Mouse (Mus musculus) embryonic facial prominence, embryonic 14.5 days (tissue): ENCODE measurements around the gene Stip1. TPM values are rescaled to one million over a fixed set of nuclear protein-coding genes. Genes with fewer than 3 reads are reported as not detected.
A peak's percentile ranks its signal among the peaks of the same experiment; 100 is the strongest.

ENCODE experiments used
- ATAC-seq: fragments of 200-750 bp; cut with Nextera tagmentation; 2 replicates; pipeline ENCODE4 v1.8.0; 2017; ENCODE audit warnings: low read depth, moderate number of reproducible peaks, moderate TSS enrichment
- DNase-seq: peaks from one replicate; pipeline ENCODE4 v3.0.0-alpha.2; 2015; ENCODE audit warnings: low spot score
- H3K27ac ChIP-seq: fragments of 300-500 bp; sonication (generic); replicated peaks from 2 replicates; pipeline ENCODE4 v1.5.1; 2014; ENCODE audit warnings: low read depth, mild to moderate bottlenecking, low read length, moderate library complexity
- H3K27me3 ChIP-seq: fragments of 300-500 bp; sonication (generic); replicated peaks from 2 replicates; pipeline ENCODE4 v1.6.1; 2014; ENCODE audit warnings: low read length; ENCODE audit not compliant: control insufficient read depth, insufficient read depth
- H3K36me3 ChIP-seq: fragments of 300-500 bp; sonication (generic); 2 replicates; pipeline ENCODE4 v1.6.1; 2014; ENCODE audit warnings: low read length, mixed read lengths; ENCODE audit not compliant: control insufficient read depth, insufficient read depth
- H3K4me1 ChIP-seq: fragments of 300-500 bp; sonication (generic); 2 replicates; pipeline ENCODE4 v1.6.1; 2014; ENCODE audit warnings: antibody characterized with exemption, low read length; ENCODE audit not compliant: control insufficient read depth, insufficient read depth
- H3K4me2 ChIP-seq: fragments of 300-500 bp; sonication (generic); 2 replicates; pipeline ENCODE4 v1.6.1; 2014; ENCODE audit warnings: low read depth, mild to moderate bottlenecking, low read length, moderate library complexity, mixed read lengths
- H3K4me3 ChIP-seq: fragments of 300-500 bp; sonication (generic); 2 replicates; pipeline ENCODE4 v1.5.1; 2014; ENCODE audit warnings: low read depth, mild to moderate bottlenecking, low read length
- H3K9ac ChIP-seq: fragments of 300-500 bp; sonication (generic); 2 replicates; pipeline ENCODE4 v1.6.1; 2014; ENCODE audit warnings: low read depth, mild to moderate bottlenecking, low read length, moderate library complexity, mixed read lengths
- H3K9me3 ChIP-seq: fragments of 300-500 bp; sonication (generic); 2 replicates; pipeline ENCODE4 v1.6.1; 2016; ENCODE audit warnings: low read length; ENCODE audit not compliant: control insufficient read depth
- WGBS: fragments of 180-500 bp; shearing (Covaris S2); extraction: QIAGEN DNeasy Blood & Tissue Kit; methylation state at CpG from one replicate; pipeline ENCODE4 v1.1.7; 2014; 5-methylcytosine and 5-hydroxymethylcytosine counted together
- polyA plus RNA-seq: library from polyadenylated mRNA; unstranded; fragments of >200 nt; fragmentation: Nextera tagmentation; extraction: Ambion mirVana; gene quantifications from 2 replicates; pipeline ENCODE4 v1.2.1, GENCODE M21; 2014

Stip1 gene
- polyA plus RNA-seq, 1 experiment from 2014 or later, result 228 TPM

DNA sequence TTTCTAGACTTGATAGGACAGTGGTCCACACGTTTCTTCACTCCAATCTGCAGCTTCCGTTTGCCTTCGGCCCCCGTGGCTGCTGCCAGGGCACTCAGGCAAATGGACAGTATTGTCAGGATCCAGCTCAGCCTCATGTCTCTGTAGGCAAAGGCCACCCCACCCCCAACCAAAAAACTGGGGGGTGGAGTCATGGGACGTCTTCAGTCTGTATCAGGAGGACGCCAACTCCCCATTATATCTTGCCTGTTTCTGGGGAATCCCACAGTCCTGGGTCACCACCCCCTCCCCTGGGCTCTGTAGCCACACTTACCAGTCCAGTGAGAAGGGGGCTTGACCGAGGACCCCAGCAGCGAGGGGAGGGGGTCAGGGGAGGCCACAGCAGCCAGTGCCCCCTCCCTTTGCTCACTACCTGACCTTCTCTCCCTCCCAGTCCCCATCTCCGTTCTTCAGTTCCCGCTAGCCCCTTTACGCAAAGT, 60.7 kb downstream of the Stip1 start:
- H3K27ac ChIP-seq, result peak overlapping the region; percentile 23
- peak overlapping the region; percentile 60 for H3K9ac ChIP-seq
- peak overlapping the region; percentile 78 for H3K4me3 ChIP-seq
- H3K4me2 ChIP-seq, result peak overlapping the region; percentile 92
- no peaks in the 10 kb centered on the region for H3K9me3 ChIP-seq
- 7% methylated on average over 10 of the region's 11 CpGs for WGBS
- no peak for ATAC-seq
- peak; percentile 50 for DNase-seq
- peaks cover 27% of the 10 kb centered on the region for H3K4me1 ChIP-seq
- no peaks in the 10 kb centered on the region for H3K27me3 ChIP-seq
- H3K36me3 ChIP-seq, result peaks cover 38% of the 10 kb centered on the region

DNA sequence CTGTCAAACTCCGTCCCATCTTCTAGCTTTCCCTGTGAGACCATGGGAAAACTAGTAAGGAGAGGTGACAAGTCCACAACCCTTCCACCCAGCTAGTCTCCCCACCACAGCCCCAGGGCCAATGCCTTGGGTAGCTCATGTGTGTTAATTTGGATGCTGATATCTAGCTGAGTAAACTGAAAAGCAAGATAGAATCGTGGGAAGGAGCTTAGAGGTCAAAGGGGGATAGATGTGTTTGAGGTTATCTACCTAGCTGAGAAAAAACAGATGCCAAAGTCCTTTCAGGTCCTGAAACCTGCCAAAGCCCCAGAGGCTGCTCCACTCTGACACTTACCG, 61.2 kb downstream of the Stip1 start:
- ATAC-seq, result no peak
- H3K4me2 ChIP-seq, result peak overlapping the region; percentile 92
- WGBS, result 43% methylated on average over 3 of the region's 3 CpGs

DNA sequence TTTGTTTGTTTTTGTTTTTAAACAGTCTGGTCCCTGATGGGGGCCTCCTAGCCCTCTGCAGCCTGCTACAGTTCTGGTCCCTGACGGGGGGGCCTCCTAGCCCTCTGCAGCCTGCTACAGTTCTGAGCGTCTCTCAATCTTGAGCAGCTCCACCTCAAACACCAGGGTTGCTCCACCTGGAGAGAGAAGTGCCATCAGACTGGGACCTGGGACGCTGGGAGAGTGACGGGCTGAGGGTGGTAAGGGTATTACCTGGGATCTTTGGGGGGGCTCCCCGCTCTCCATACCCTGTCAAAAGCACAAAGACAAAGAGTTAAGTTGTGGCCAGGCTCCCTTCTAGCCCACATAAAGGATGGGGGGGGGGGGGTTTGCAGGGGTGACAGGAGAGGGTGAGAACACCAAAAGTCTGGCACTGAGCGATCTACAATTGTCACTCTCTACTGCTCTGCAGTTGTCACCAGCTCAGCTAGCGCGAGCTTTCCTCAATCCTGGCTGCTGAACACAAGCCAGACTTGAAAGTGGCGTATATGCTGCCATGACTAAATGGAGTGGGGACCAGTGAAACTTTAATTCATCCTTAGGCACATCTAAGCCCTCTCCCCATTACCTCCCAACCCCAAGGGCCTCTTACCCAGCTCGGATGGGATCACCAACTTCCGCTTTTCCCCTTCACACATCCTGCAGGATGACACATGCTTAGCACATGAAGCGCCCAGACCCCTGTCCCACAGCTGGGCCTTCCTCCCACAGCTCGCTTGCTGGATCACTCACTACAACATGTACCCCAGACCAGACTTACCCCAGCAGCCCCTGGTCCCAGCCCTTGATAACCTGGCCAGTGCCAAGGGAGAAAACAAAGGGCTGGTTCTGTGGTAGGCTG, 61.8 kb downstream of the Stip1 start:
- ATAC-seq, result no peak
- peak overlapping the region; percentile 78; the same call in 1 of the 2 replicates for H3K4me3 ChIP-seq
- WGBS, result 72% methylated on average over 13 of the region's 13 CpGs
- H3K9ac ChIP-seq, result 0 out of 2 replicates have a peak overlapping the region, but pooled peaks have one; percentile 26
- H3K4me1 ChIP-seq, result peaks cover 31% of the 10 kb centered on the region
- no peaks in the 10 kb centered on the region for H3K9me3 ChIP-seq
- DNase-seq, result no peak
- peak overlapping the region; percentile 8; the same call in 1 of the 2 replicates for H3K27ac ChIP-seq
- no peaks in the 10 kb centered on the region for H3K27me3 ChIP-seq
- peak overlapping the region; percentile 92 for H3K4me2 ChIP-seq
- H3K36me3 ChIP-seq, result peaks cover 29% of the 10 kb centered on the region

More for the DNA sequence above, 61.2 kb downstream of the Stip1 start:
- H3K4me3 ChIP-seq, result peak overlapping the region; percentile 78
- H3K4me1 ChIP-seq, result peaks cover 31% of the 10 kb centered on the region
- no peak for DNase-seq
- H3K9me3 ChIP-seq, result no peaks in the 10 kb centered on the region
- no peaks in the 10 kb centered on the region for H3K27me3 ChIP-seq
- 0 out of 2 replicates have a peak overlapping the region, but pooled peaks have one; percentile 26 for H3K9ac ChIP-seq
- peak overlapping the region; percentile 8; the same call in 1 of the 2 replicates for H3K27ac ChIP-seq
- peaks cover 33% of the 10 kb centered on the region for H3K36me3 ChIP-seq

DNA sequence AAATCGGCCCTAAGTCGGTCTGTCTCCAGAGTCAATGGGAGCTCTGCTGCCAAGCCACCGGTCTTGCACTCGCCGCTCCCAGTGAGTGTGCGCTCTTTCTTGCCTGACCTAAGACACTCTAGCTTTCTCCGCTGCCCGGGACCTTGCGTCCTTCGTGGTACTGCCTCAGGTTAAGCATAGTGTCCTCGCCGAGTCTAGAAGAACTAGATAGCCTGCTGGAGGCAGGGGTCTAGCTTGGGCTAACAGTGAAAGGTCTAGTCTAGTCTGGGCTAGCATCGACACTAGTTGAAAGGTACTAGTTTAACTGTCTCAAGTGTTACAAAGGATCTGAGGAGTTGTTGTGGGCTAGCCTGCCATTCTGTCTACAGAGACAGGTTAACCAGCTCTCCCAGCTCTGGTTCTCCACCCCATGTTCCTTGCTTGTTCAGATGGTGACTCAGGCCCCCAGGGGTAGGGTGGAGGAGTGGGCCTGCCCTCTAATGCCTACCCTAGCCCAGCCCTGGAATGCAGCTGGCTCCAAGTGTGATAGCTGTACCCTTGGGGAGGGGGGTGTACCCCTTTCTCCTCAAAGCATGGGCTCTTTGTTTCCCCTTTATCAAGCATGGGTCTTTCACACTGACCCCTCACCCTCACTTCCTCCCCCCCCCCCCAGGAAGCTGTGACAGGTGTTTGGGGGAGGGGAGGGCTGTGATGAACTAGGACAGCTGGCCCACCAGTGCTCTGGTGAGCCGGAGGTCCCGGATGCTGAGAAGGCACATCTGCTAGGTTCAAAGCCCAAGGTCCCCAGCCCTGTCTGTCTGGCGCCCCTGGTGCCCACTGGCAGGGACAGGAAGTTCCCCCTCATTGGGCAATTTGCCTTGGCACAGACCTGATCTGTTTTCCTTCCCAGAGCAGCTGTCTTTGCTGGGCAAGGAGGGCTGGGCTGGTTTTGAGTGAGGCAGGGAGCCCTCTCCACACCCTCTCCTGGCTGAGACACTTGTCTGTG, 63.9 kb downstream of the Stip1 start, which contains the start of gene Plcb3:
Plcb3 (minus strand) TSS at position 934 of the 985 bp plus-strand sequence.
- Histone ChIP-seq H3K9ac (peak within 1 kb of the TSS; percentile 76), H3K27me3 (no peaks in the 10 kb centered on the region), H3K36me3 (peaks cover 19% of the 10 kb centered on the region), H3K4me2 (peak within 1 kb of the TSS; percentile 92), H3K9me3 (no peaks in the 10 kb centered on the region), H3K4me1 (peaks cover 24% of the 10 kb centered on the region), H3K27ac (peak within 1 kb of the TSS; percentile 88), H3K4me3 (peak within 1 kb of the TSS; percentile 77)
- DNase-seq, result peak; percentile 92
- WGBS, result 2% methylated on average over 16 of the region's 16 CpGs
- peak; percentile 3; the same call in 1 of the 2 replicates for ATAC-seq

DNA sequence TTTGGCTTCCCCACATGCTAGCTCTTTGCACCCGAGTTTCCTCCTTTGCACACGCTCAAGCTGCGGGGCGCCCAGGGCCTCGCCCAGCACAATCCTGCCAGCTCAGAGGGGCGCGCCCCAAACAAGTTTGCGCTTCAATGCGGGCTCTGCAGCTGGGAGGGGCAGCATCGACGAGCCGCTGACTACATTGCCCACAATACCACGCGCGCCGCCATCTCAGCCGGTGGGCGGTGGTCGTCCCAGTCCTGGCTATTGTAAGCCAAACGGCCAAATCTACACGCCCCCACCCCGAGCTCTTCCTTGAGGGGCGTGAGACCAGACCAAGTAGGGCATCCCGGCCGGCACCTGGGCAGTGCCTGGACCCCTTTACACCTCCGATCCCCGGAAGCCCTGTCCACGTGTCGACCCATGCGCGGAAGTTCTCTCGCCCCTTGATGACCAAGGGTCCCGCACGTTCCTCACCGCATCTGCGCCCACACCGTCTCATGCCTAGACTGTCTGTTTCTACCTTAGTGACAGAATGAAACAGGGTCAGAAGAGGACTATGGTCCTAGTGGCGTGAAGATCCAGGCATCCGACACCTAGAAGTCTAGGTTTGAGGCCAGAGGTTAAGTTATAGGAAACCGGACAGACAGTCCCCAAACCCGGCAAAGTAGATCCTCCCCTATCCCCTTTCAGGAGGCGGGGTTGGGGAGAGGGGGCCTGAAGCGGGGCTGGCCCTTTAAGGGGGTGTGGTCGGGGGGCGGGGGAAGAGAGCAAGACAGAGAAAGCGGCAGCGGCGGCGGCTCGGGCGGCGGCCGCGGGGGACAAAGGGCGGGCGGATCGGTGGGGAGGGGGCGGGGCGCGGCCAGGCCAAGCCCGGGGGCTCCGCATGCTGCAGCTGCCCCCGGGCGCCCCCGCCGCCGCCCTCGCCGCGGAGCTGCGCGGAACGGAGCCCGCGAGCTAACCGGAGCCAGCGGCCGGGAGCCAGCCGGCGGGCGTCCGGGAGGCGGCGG, 65.3 kb downstream of the Stip1 start, which contains the start of gene Ppp1r14b:
Ppp1r14b (plus strand) TSS at position 758 of the 995 bp plus-strand sequence.
- DNase-seq, result peak; percentile 96
- ATAC-seq, result peak; percentile 70

DNA sequence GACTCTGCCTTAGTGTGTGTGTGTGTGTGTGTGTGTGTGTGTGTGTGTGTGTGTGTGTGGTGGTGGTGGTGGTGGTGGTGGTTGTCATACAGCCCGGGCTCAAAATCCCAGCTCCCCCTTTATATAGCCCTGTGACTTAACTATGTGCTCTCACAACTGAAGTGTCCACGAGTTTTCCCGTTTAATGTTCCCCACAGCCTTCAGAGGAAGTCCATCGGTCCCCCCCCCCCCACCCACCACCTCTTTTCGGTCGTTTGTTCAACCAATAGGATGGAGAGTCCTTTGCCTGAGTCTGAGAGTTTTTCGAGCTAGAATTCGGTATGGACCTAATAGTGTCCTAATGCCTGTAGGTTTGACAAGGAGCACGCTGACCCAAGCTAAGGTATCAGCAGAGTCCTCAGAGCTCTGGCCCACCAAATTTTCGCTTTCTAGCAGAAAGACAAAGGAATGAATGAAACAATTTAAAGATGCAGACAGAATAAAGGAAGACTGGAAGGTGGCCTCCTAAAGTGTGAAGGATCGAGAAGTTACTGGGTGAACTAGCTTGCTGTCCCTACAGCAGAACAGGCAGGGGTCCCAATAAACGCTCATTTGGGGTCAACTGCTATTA, 66.1 kb downstream of the Stip1 start:
- DNase-seq (no peak), ATAC-seq (no peak)
- Histone ChIP-seq H3K4me2 (peak overlapping the region; percentile 92), H3K27me3 (no peaks in the 10 kb centered on the region), H3K9ac (peak overlapping the region; percentile 48), H3K36me3 (peaks cover 16% of the 10 kb centered on the region), H3K4me1 (peaks cover 28% of the 10 kb centered on the region), H3K9me3 (no peaks in the 10 kb centered on the region), H3K27ac (peak overlapping the region; percentile 88; the same call in 1 of the 2 replicates), H3K4me3 (peak overlapping the region; percentile 77)
- 25% methylated on average over 11 of the region's 12 CpGs for WGBS

More for the DNA sequence above, 65.3 kb downstream of the Stip1 start, which contains the start of gene Ppp1r14b:
- peak within 1 kb of the TSS; percentile 77 for H3K4me3 ChIP-seq
- peak within 1 kb of the TSS; percentile 92 for H3K4me2 ChIP-seq
- no peaks in the 10 kb centered on the region for H3K27me3 ChIP-seq
- H3K27ac ChIP-seq, result peak within 1 kb of the TSS; percentile 88
- H3K36me3 ChIP-seq, result peaks cover 19% of the 10 kb centered on the region
- H3K9ac ChIP-seq, result peak within 1 kb of the TSS; percentile 76
- no peaks in the 10 kb centered on the region for H3K9me3 ChIP-seq
- 0% methylated on average over 39 of the region's 84 CpGs for WGBS
- H3K4me1 ChIP-seq, result peaks cover 33% of the 10 kb centered on the region

DNA sequence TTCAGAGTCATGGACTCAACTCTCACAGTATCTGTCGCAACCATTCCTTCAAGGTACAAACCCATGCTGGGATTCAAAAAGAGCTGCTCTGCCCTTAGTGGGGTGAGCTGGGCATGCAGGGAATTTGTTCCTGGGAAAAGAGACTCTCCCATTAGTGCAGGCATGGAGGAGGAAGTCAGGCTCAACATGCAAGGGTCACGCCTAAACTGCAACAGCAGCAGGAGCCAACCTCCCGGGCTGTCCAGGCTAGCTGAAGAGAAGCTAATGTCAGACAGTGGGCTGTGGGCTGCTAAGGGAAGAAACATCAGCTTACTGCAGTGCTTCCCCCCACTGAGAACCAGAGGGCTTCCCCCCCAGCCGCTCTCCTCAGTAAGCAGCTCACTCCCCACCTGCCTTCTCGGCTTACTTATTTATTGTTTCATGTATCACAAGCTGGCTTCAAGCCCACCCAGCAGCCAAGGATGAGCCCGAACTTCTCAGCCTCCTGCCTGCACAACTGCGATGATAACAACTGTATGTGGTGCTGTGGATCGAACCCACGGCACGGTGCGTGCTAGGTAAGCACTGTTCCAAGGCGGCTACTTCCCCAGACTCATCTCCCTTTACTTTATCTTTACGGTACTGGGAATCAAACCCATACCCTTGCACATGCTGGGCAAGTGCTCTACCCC, 67.4 kb downstream of the Stip1 start:
- no peak for ATAC-seq
- 74% methylated on average over 13 of the region's 13 CpGs for WGBS

More for the DNA sequence above, 67.4 kb downstream of the Stip1 start:
- Histone ChIP-seq H3K36me3 (peaks cover 3% of the 10 kb centered on the region), H3K27me3 (no peaks in the 10 kb centered on the region), H3K4me3 (no peak overlapping the region), H3K4me2 (no peak overlapping the region), H3K4me1 (peaks cover 30% of the 10 kb centered on the region), H3K9me3 (no peaks in the 10 kb centered on the region), H3K9ac (no peak overlapping the region), H3K27ac (no peak overlapping the region)
- no peak for DNase-seq
